Mouse (Mus musculus): ENCODE measurements around the gene Gm12169.
"Not testable (repeated sequence)": the region's sequence is repeated elsewhere in the genome, so short reads cannot be mapped to it uniquely, and the experiment has no call there.

Gene Gm12169

GRCm38 (mm10) chr11:46523912-46524311 is at the start of gene Gm12169:
Gm12169 (plus strand) TSS chr11:46524212.
- DNase-seq (ENCODE audit: low spot score), result no peak

GRCm38 (mm10) chr11:46474220-46474619 is 49.8 kb upstream of the Gm12169 start:
- DNase-seq (ENCODE audit: low spot score), result no peak

- DNase-seq (ENCODE audit: low spot score), result no peak
Observed at GRCm38 (mm10) chr11:46479311-46479710, 44.7 kb upstream of the Gm12169 start.

GRCm38 (mm10) chr11:46480517-46480916 is 43.5 kb upstream of the Gm12169 start:
- no peak for DNase-seq (ENCODE audit: low spot score)

GRCm38 (mm10) chr11:46488231-46488630 is 35.8 kb upstream of the Gm12169 start:
- no peak for DNase-seq (ENCODE audit: low spot score)

DNA sequence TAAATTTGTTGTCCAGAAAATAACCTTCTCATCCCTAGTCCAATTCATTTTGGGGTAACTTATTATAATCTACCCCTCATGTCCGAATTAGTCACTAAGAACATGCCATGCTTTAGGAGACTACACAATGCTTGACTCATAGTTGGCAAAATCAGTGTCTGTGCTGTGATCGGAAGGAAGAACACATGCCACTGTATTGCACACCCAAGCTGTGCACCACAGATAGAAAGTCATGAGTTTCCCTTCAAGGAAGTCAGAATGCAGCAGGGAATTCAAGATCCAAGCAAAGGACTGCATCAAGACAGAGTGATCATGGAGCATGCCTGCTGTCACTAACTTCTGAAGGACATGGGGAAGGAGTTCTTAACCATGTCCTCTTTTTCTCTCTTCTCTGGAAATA is 35.4 kb upstream of the Gm12169 start:
- DNase-seq (ENCODE audit: low spot score), result no peak

DNA sequence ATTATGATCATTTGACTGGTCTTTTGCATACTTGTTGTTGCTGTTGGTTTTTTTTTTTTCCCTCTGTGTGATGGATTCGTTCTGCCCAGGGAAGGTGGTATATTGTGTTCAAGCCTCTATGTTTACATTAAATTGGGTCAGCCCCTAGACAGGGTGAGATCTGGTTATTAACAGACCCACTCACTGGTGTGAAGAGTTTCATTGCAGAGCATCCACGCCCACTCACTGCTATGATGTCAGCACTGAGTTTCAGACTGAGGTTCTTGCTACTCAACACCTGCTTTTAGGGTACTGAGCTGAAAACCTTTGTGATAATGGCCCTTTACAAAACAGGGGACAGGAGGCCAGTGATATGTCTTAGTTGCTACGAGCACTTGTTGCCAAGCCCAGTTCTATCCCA is 16.9 kb upstream of the Gm12169 start:
- no peak for DNase-seq (ENCODE audit: low spot score)

DNA sequence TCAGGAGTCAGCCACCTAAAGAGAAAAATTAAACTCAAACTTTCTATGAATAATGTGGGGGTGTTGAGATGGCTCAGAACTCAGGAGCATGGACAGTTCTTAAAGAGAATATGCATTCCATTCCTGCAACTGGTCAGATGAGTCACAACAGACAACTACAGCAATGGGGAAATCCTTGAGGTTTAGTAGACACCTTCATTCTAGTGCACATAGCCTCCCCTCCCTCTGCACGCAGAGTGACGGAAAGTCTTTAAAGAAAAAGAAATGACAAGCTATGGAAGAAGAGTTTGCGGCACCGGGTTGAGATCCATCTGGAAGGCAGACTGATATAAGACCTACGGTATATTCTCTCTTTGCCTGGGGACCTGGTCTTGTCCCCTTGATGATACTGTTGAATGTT is 14.1 kb upstream of the Gm12169 start:
- DNase-seq (ENCODE audit: low spot score), result no peak

GRCm38 (mm10) chr11:46521341-46521740 is 2.7 kb upstream of the Gm12169 start:
- not testable (repeated sequence) for DNase-seq (ENCODE audit: low spot score)

- DNase-seq (ENCODE audit: low spot score), result no peak
Observed at GRCm38 (mm10) chr11:46522719-46523118, 1.3 kb upstream of the Gm12169 start.

DNA sequence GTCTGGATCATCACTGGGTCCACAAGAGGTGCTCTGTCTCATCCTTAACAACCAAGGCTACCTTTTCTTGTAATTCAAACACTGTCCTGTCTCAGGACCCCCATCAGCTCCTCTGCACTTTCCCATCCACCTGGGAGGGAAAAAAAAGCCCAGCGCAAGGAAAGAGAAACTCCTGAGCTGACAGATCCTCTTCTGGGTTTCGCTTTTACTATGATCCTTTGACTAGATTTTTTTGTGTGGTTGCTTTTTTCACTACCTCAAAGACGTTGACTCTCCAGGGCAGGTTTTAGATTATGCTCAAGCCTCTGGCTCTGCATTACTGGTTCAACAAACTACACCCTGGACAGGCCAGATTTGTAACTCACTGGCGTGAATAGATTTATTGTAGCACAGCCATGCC is 6.1 kb downstream of the Gm12169 start:
- DNase-seq (ENCODE audit: low spot score), result no peak

GRCm38 (mm10) chr11:46536978-46537377 is 13.0 kb downstream of the Gm12169 start:
- DNase-seq (ENCODE audit: low spot score), result no peak

GRCm38 (mm10) chr11:46543530-46543929 is 19.5 kb downstream of the Gm12169 start:
- no peak for DNase-seq (ENCODE audit: low spot score)

DNA sequence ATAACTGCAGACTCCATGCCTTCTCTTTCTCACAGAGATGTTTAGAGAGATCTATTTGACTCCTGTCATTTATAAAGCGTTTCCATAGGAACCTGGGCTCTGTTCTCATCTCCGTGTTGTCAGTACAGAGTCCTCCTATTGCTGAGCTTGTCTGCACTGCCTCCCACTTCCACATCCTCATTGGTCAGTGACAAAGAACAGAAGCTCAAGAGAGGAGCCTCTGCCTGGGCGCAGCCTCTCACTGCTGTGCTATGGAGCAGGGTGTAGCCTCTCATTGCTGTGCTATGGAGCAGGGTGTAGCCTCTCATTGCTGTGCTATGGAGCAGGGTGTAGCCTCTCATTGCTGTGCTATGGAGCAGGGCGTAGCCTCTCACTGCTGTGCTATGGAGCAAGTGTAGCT is 25.7 kb downstream of the Gm12169 start:
- DNase-seq (ENCODE audit: low spot score), result no peak

GRCm38 (mm10) chr11:46552741-46553140 is 28.7 kb downstream of the Gm12169 start:
- no peak for DNase-seq (ENCODE audit: low spot score)

GRCm38 (mm10) chr11:46561096-46561495 is 37.1 kb downstream of the Gm12169 start:
- DNase-seq (ENCODE audit: low spot score), result no peak

DNA sequence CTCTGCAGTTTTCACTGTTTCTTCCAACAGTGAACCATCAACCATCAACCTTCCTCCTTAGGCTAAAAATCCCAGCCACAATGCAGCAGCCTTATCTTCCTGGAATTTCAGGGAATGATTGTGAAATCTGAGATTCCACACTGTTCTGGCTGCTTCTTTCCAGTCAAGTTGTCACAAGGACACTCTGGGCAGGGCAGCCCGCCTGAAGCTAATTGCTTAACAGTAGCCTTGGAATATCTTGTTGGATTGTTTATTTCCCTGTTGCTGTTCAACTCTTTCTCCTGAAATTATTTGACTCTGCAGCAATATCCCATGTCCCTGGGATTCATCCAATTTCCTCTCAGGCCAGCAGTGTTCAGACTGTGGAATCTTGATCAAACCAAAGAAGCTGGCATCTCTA is 40.7 kb downstream of the Gm12169 start:
- peak; percentile 67 for DNase-seq (ENCODE audit: low spot score)

- DNase-seq (ENCODE audit: low spot score), result no peak
Observed at GRCm38 (mm10) chr11:46565967-46566366, 42.0 kb downstream of the Gm12169 start.

- no peak for DNase-seq (ENCODE audit: low spot score)
Observed at GRCm38 (mm10) chr11:46569107-46569506, 45.1 kb downstream of the Gm12169 start.

GRCm38 (mm10) chr11:46571327-46571726 is 47.3 kb downstream of the Gm12169 start, which contains the start of gene BC053393:
BC053393 (plus strand) TSS chr11:46571536.
- no peak for DNase-seq (ENCODE audit: low spot score)

DNA sequence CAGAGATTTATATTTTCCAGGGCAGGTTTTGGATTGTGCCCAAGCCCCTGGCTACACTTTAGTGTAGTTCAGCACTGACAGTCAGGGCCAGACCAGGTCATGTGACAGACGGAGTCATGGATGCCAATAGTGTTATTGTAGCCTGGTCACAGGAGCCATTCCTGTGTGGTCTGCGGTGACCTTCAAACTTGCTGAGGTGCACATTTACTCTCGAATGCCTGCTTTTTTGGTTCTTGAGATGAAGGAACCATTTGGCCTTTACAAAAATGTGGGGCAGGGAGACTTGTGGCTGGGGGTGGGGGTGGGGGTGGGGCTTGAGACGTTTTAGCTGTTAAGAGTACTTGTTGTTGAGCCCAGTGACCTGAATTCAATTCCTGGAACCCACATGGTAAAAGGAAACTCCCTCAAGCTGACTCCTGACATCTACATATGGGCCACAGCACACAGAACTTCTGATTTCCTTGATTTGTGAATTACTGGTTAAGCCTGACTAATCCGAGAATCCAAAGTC is 54.8 kb downstream of the Gm12169 start:
- DNase-seq (ENCODE audit: low spot score), result peak; percentile 37

- DNase-seq (ENCODE audit: low spot score), result no peak
Observed at GRCm38 (mm10) chr11:46580428-46580827, 56.4 kb downstream of the Gm12169 start.

DNA sequence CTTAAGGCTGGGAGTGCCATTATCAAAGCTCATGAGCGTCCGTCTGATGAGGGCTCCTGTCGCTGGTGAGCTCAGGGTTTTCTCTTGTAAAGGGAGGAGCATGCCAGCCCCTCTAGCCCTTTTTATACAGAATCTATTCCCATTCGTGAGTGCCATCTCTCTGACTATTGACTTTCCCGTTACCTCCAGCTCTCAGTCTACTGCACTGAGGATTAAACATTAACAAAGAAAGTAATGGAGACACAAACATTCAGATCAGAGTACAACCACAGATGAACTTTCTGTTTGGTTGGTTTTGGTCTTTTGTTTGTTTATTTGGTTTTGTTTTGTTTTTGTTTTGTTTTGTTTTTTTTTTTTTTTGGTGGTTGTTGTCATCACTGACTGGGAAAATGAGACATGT is 58.7 kb downstream of the Gm12169 start:
- DNase-seq (ENCODE audit: low spot score), result no peak

All from ovary, adult 18-20 months (tissue).